Mouse (Mus musculus) ES-CJ7 (cell line): ENCODE data around the gene Tlnrd1.

ENCODE experiments used
- DNase-seq: peaks from one replicate; pipeline ENCODE4 v3.0.0; 2011; ENCODE audit warnings: low read depth, low spot score

Tlnrd1 gene

DNA sequence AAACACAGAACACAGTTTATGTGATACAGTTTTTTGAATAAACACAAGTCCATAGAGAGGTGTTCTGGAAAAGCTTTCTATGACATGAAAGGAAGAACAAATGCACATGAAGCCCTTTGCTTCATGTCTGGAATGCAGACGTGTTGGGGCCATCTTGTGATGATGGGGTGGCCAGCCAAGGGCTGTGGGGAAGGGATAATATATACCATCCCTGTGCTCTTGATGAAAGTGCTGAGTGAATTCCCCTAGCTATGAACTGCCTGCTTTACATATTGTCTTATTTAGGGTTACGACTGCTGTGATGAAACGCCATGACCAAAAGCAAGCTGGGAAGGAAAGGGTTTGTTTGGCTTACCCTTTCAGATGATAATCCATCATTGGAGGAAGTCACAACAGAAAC lies 39.3 kb downstream of the Tlnrd1 start:
- no peak for DNase-seq

GRCm38 (mm10) chr7:83842486-83843259 lies 41.4 kb downstream of the Tlnrd1 start:
- no peak for DNase-seq

GRCm38 (mm10) chr7:83840076-83840475 lies 44.0 kb downstream of the Tlnrd1 start:
- no peak for DNase-seq

DNA sequence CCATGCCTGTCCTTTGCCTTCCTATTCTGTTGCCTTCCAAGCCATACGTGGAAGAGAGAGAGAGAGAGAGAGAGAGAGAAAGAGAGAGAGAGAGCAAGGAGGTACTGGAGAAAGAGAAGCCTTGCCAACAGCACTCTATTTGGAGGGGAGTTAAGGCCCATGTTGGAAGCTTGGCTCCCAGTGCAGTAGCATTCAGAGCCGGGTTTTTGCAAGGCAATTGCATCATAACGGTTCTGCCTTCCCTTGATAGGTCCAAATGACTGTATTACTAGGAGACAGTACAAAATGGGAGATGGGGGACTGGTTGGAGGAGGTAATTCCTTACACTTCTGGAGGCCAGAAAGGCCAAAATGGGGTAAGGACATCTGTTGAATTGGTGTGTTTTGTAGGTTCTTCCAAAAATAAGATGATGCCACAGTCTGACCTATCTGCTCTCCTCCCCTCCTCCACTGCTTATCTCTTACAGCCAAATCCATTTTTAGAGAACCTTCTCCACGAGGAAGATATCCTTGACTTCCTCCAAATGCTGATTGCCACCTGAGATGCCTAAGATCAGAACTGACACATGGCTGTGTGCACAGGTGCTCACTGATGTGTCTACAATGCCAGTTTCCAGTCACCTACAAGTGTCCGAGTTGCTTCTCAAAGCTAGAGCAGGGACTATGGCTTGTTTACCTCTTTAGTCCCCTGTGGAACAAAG lies 45.4 kb downstream of the Tlnrd1 start:
- no peak for DNase-seq
